Mouse (Mus musculus): ENCODE measurements around the gene Wdfy1. TPM values are rescaled to one million over a fixed set of nuclear protein-coding genes. Genes with fewer than 3 reads are reported as not detected.

Wdfy1 gene
- total RNA-seq, 4 experiments from 2014 or later = 49.9 to 67.8 (median 54.9) TPM

DNA sequence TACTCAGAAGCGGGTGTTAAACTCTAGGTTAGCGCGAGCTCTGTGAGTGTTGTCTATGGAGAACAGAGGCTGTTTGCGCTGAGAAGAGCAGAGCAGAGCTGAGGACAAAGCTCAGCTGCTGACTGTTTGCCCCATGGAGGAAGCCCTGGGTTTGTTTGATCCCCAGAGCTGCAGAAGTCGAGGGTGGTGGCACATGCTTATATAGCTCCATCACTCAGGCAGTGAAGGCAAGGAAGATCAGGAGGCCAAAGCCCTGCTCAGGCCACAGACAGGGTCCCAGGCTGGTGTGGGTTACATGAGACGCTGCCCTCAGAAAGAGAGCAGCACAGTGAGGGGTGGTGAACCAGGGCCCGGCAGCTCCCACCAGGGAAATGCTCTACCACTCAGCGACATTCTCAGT is 65.7 kb downstream of the Wdfy1 start:
- no peak for DNase-seq

DNA sequence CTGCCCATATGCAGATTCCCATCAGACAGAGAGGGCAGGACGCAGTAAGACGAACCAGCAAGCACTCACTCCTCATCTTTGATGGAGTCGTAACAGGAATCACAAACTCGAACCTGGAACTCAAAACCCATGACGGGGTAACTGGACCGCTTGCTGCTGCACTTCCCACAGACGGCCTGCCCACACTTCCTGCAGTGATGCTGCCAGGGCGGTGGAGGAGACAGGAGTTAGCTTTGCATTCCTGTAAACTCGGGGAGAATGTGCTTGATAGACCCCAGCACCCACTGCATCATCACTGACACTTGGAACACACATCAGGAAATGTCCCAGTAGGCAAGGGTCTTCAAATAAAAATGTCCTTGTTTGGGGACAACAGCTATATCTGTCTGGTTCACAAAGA is 68.6 kb downstream of the Wdfy1 start:
- DNase-seq = no peak

DNA sequence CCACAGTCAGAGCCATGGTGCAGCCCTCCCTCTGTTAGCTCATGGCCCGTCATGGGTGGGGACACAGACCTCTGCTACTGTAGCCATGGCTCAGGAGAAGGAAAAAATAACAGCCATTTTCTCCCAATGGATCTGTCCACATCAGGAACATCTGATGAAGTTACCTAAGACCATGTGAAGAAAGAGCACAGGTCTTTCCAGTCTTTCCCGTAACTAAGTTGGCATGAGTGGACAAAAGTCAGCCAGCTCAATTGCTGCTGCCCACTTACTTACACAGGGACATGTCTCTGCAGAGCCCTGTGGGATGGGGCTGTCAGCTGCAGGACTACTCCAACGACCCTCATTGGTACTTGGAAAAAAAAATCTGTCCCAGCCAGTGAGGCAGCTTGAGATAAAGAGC is 69.2 kb downstream of the Wdfy1 start:
- no peak for DNase-seq

GRCm38 (mm10) chr1:79704672-79705071 is 71.3 kb downstream of the Wdfy1 start:
- no peak for DNase-seq

GRCm38 (mm10) chr1:79703520-79703919 is 72.4 kb downstream of the Wdfy1 start:
- no peak for DNase-seq

DNA sequence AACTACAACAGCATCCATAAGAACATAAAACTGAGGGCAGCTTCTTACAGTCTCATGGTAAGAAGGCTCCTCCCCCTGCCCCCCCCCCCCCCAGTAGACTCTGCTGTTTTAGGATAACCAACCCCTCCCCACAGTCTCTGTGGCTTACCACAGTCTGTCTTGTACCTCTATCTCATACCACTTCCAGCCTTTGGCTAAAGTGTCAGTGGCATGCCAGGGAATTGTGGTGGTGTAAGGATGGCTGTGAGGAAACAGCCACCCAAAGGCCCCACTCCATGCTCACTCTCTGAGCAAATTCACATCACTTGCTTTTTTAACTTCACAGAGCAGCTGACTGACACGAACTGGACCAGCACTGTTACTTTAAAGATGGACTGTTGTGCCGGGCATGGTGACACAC is 77.4 kb downstream of the Wdfy1 start:
- no peak for DNase-seq

DNA sequence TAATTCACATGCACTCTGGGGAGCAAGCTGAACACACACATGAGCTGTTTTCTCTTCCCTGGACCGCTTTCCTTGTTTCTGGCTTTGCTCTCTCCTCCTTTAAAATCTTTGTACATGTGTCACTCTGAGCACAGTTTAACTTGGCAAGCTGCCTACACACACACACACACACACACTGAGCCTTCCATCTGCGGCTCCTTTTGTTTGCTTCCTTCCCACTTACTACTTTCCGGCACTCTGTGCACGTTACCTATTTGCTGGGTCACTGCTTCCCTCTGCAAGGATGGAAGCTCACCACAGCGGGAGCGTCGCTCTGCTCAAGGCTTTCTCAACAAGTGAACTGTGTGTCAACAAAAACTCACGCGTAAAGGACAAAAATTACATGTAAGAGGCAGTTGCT is 78.6 kb downstream of the Wdfy1 start:
- DNase-seq = no peak

DNA sequence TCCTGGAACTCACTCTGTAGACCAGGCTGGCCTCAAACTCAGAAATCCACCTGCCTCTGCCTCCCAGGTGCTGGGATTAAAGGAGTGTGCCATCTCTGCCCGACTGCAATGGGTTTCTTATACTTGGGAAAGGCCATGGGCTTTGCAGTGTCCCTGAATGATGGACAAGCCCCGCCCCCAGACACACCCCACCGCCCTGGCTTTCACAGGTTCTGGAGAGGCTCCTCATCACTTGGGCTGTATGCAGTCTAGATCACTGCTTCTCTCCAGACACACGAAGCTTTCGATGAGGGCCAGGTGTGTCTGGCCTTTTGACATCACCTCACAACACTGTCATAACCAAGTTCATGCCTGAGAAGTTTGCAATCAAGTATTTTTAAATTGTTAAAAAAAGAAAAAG is 79.0 kb downstream of the Wdfy1 start:
- no peak for DNase-seq

DNA sequence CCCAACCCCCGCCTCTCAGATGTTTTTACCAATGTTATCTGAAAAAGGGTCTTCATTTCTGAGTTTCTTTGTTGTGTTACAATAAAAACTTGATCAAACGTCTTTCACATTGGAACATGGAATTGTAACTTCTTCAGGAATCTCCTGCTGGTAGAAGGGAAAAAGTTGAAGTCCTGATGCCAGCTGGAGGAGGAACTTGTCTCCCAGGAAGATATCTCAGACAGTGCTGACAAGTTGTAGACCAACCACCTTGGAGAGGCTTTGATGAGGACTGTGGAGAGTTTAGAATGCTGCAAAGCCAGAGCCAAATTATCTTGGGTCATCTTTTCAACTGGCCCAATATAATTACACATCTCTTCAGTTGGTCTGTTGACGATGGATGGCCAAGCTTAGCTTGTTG is 83.5 kb downstream of the Wdfy1 start:
- DNase-seq = no peak

DNA sequence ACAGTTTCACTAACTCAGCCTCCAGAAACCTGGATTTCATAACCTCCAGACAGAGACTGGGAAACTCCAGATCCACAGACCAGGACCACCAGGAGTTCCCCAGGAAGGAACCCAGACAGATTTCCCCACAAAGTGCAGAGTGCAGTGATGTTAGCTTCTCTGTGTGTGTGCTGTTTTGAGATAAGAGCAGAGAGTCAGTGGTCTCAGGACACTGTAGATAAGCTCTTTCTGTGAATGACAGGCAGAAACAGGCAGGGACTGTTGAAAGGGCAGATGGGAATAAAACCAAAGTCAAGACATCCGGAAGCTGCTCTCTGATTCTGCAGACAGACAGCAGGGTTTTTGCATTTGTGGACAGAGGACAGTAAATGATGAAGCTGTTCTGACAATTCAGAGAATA is 88.7 kb downstream of the Wdfy1 start:
- no peak for DNase-seq

GRCm38 (mm10) chr1:79684027-79684426 is 91.9 kb downstream of the Wdfy1 start:
- DNase-seq = no peak

- DNase-seq = no peak
These were observed 93.0 kb downstream of the Wdfy1 start for GRCm38 (mm10) chr1:79682936-79683335.

DNA sequence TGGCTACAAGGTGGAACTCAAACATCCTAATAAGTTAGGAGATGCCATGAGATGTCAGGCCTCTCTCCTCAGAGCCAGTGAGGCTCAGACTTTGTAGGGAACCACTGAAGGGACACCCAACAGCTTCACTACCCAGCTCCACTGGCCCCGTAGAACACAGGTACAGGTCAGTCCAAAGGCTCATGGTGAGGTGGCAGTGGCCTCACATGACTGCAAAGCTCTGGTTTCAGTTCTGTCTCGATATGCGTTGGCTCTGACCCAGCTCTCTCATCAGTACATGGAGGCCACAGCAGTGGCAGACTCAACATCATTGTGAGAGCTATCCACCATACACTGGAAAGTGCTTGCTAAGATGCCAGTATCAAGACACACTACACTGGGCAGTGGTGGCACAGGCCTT is 95.2 kb downstream of the Wdfy1 start:
- DNase-seq = no peak

DNA sequence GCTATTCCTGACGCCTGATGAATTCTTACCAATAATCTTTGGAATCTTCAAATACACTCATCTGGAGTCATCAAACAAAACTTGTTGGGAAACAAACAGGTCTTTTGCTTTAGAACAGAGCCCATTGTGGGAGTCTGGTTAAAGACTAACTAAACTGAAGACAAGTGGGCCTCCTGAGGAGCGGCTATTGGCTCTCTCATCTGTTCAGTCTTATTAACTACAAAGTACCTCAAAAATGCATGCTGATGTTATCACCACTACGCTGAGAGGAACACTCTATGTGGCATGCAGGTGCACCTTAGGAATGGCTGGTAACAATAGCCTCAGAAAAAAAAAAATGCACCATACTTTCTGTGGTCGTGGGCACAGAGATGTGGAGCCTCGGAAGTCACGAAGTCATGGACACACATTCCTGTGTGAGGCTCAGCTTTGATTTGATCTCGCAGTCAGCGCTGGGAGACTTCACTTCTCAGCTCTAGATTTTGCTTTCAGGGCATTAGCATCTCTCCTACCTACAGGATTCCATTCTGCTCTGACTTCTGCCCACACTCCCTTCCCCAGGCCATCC is 97.7 kb downstream of the Wdfy1 start:
- DNase-seq = no peak

DNA sequence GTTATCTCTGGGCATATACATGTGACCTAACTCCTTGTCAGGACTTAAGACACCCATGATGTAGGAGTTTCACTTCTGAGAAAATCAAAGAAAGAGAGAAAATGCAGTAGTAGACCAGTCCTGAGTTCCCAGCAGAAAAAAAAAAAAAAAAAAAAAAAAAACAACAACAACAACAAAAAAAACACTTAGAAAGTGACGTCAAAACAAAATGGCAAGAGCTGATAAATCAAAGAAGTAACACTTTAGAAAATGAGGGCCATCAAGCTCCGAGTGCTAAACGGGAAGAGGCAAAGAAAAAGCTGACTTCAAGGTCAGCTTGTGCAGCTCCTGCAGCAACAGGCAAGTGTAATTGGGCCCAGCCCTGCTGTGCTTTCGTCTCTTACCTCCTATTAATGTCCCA is 100.2 kb downstream of the Wdfy1 start:
- no peak for DNase-seq

DNA sequence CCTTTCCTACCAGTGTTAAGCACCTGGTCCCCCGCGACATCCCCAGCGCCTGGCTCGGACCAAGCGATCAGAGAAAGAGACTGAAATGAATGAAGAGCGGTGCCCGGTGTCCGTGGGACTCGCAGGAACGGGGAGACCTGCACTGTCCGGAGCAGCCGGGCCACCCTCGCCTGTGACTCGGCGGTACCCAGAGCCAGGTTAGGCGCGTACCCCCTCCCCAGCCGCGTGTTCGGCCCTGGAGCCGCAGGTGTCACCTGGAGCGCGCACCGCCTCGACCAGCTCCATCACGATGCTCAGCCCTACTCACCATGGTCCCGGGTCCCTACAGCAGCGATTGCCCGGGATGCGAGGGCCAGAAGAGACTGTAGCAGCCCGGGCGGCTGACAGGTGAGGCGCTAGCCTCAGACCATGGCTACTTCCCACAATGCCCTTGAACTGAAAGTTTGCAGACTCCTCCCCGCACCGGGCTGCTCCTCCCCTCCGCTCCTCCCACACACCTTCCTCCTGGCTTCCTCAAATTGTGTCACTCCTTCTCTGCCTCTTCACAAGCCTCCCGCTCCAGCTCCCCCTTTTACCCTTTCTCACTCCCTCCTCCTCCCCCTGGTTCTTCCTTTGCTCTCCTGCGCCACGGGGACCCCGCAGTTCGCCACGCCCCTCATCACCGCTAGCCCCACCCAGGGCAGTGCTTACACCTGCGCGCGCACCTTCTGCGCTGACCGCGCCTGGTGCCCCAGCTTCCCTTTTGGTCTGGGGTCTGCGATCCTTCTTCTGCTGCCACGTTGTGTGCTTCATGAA is 104.2 kb downstream of the Wdfy1 start, which contains the start of gene Ap1s3:
TSS of gene Ap1s3 (minus strand) at position 430 of the 795 bp plus-strand sequence.
- DNase-seq = peak; percentile 9

GRCm38 (mm10) chr1:79671196-79671542 is 104.8 kb downstream of the Wdfy1 start:
- DNase-seq = no peak

- no peak for DNase-seq
These were observed 106.4 kb downstream of the Wdfy1 start for GRCm38 (mm10) chr1:79669419-79669974.

DNA sequence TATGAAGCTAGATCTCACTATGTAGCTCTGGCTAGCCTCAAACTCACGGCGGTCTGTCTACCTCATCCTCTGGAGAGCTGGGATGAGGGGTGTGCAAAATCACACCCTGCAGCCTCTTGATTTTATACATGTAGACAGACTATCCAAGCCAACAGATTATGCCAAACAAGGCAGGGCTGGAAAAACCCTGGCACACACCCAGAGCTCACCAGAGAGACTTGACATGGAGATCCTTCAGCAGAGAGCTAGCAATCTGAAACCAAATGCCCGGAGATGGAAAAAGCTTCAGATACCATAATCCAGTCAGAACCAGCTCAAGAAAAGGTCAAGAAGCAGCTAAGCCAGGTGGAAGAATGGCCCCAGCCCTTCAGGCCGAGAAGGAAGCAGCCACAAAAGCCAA is 111.0 kb downstream of the Wdfy1 start:
- DNase-seq = no peak

DNA sequence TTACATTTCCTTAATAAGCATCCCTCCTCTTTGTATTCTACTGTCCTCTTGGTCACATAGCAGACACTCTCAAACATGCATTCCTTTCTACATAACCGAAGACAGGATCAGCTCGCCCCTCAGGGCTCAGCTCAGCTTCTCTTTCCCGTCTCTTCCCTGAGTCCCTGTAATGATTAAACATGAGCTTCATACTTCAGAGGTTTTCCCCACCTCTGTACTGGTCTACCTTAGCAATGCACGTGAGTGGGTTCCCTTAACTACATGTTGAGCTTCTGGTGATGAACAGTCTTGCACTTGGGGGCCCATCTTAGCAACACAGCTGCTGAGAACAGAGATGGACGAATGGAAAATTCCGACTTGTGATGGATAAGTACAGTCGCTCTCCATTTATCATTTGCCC is 116.3 kb downstream of the Wdfy1 start:
- DNase-seq = no peak

DNA sequence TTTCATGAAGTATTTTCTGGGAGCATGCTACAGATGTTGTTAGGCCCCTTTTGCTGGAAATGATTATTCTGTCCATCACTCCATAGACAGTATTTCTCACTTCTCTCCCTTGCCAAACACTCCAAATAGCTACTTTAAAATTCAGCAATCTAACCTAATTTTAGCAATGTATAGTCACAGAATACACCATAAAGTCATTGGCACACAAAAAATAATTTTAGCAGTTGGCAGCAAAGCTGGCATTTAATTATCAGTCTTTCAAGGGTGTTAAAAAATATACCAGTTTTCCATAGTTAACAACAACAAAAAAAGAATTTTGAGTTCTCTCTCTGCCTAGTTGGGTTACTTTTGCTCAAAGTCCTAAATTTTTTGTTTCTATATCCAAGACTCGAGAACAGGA is 118.5 kb downstream of the Wdfy1 start:
- no peak for DNase-seq

- DNase-seq = no peak
These were observed 120.0 kb downstream of the Wdfy1 start for GRCm38 (mm10) chr1:79655819-79656555.

GRCm38 (mm10) chr1:79654948-79655347 is 121.0 kb downstream of the Wdfy1 start:
- no peak for DNase-seq

All from adrenal gland, adult 8-10 months (tissue).